In the genomic region with DNA sequence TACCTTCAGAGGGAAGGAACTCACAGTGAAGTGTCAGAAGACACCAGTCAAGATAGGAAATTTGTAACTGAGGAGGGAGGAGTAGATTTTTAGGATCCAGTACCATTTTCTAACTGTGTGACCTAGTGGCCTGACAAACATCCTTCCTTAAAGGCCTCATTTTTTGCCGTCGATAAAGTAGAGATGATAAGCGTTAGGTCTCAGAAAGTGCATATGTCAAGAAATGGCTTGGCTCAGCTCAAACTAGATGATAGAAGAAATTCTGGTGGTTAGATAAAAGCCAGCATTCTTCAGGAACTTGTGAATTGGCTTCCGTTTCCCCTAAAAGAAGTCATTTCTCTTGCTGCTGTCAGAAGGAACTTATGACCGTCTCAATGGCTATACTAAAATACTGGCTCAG, we compare ENCODE assay signal across 33 mouse cellular contexts.
"Had no signal": no experiment of that assay in that cellular context is flagged by ENCODE, and none has a peak within 500 bp of the region (broad histone marks: within the 10 kb centered on the region; RNA-seq: fewer than 3 reads in every experiment).

No protein-coding gene starts in this region.

- DNase-seq: heart, postnatal 10 days; heart, postnatal 14 days; heart, postnatal 36 days; heart, postnatal 4 days; kidney, adult 11 months; kidney, adult 18-20 months; kidney, adult 2 months; kidney, adult 8-10 months; kidney, adult 9 months; kidney, postnatal 10 days; kidney, postnatal 14 days; kidney, postnatal 25 days; kidney, postnatal 36 days; kidney, postnatal 4 days; layer of hippocampus, adult 9-11 months; layer of hippocampus, postnatal 36 days had no signal

- H3K9me3 ChIP-seq: heart, embryonic 10.5 days; heart, embryonic 15.5 days; hindbrain, embryonic 10.5 days; hindbrain, embryonic 12.5 days; hindbrain, embryonic 13.5 days; hindbrain, embryonic 15.5 days; intestine, embryonic 15.5 days; kidney, embryonic 15.5 days had no signal

- H3K4me3 ChIP-seq: heart, embryonic 10.5 days; heart, embryonic 15.5 days; hindbrain, embryonic 10.5 days; hindbrain, embryonic 12.5 days; hindbrain, embryonic 13.5 days; hindbrain, embryonic 15.5 days; intestine, embryonic 15.5 days; kidney, embryonic 15.5 days; layer of hippocampus, adult 2 months had no signal

- ATAC-seq: hindbrain, embryonic 16.5 days; hindbrain, postnatal 0 days; inflammation-experienced regulatory T-cells, adult 6 months; intestine, embryonic 15.5 days; intestine, embryonic 16.5 days; intestine, postnatal 0 days had no signal

- H3K27me3 ChIP-seq: heart, embryonic 15.5 days; hindbrain, embryonic 12.5 days; hindbrain, embryonic 13.5 days; hindbrain, embryonic 15.5 days; intestine, embryonic 15.5 days; kidney, embryonic 15.5 days had no signal

- H3K27ac ChIP-seq: heart, embryonic 15.5 days; hindbrain, embryonic 10.5 days; hindbrain, embryonic 12.5 days; hindbrain, embryonic 13.5 days; hindbrain, embryonic 14.5 days; hindbrain, embryonic 15.5 days; hindbrain, postnatal 0 days; intestine, embryonic 15.5 days; kidney, embryonic 15.5 days; kidney, postnatal 0 days; layer of hippocampus, adult 2 months had no signal

- H3K9ac ChIP-seq: heart, embryonic 15.5 days; hindbrain, embryonic 12.5 days; hindbrain, embryonic 13.5 days; hindbrain, embryonic 14.5 days; hindbrain, embryonic 15.5 days; intestine, embryonic 15.5 days; kidney, embryonic 15.5 days had no signal

- H3K36me3 ChIP-seq: heart, embryonic 10.5 days; heart, embryonic 15.5 days; hindbrain, embryonic 10.5 days; hindbrain, embryonic 12.5 days; hindbrain, embryonic 13.5 days; hindbrain, embryonic 15.5 days; intestine, embryonic 15.5 days; kidney, embryonic 15.5 days had no signal

- H3K4me2 ChIP-seq: heart, embryonic 11.5 days; heart, embryonic 15.5 days; hindbrain, embryonic 12.5 days; hindbrain, embryonic 13.5 days; hindbrain, embryonic 14.5 days; hindbrain, embryonic 15.5 days; intestine, embryonic 15.5 days; kidney, embryonic 15.5 days had no signal
